Mouse (Mus musculus) forebrain, embryonic 11.5 days (tissue): ENCODE data around the gene Saxo2. TPM values are rescaled to one million over a fixed set of nuclear protein-coding genes. Genes with fewer than 3 reads are reported as not detected.

Source experiments
- polyA plus RNA-seq: library from polyadenylated mRNA; unstranded; fragments of >200 nt; fragmentation: Nextera tagmentation; extraction: Ambion mirVana; gene quantifications from 2 replicates; pipeline ENCODE4 v1.2.1, GENCODE M21; 2014

Gene Saxo2
- polyA plus RNA-seq, 1 experiment from 2014 or later, result 7.8 TPM

Other genes with a start within 250 kb of the Saxo2 start
- 18.6 and 21.1 TPM in 2 replicates for gene Efl1, start 86 bp upstream of the Saxo2 start, polyA plus RNA-seq
- gene Mex3b, start 218.8 kb upstream of the Saxo2 start, polyA plus RNA-seq, result 36.0 and 42.7 TPM in 2 replicates